Mouse (Mus musculus): ENCODE measurements around the gene Pld5. TPM values are rescaled to one million over a fixed set of nuclear protein-coding genes. Genes with fewer than 3 reads are reported as not detected.
A peak's percentile ranks its signal among the peaks of the same experiment; 100 is the strongest.

Gene Pld5
- polyA plus RNA-seq, 1 experiment from 2014 or later: 6.8 TPM

DNA sequence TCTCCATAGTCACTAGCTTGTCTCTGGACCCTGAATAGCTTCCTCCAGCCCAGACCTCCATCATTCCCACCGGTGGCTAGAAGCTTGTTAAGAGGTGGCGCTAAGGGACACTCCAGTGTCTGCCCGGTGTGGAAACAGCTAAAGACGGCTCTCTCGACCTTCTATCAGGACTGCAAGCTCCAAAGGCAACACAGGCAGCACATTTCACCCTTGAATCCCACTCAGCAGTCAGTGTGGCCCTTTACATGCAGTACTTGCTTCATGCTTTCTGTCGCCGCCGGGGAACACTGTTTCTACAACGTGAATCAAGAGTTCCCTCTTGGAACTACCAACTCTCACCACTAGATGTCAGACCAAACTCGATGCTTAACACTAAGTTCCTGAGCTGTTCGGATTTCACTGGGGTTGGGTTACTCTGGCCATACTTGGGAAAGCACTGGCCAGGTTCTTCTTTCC, 338.8 kb downstream of the Pld5 start:
- no peaks in the 10 kb centered on the region for H3K9me3 ChIP-seq
- H3K27ac ChIP-seq (replicated peaks): no peak overlapping the region
- H3K4me2 ChIP-seq: peak overlapping the region; percentile 49
- 0 out of 2 replicates have a peak, but pooled peaks cover 3% of the 10 kb centered on the region for H3K4me1 ChIP-seq (replicated peaks)
- peak overlapping the region; percentile 30; the same call in 1 of the 2 replicates for H3K9ac ChIP-seq
- no peaks in the 10 kb centered on the region for H3K36me3 ChIP-seq
- no peaks in the 10 kb centered on the region for H3K27me3 ChIP-seq
- 0 out of 2 replicates have a peak overlapping the region, but pooled peaks have one; percentile 6 for H3K4me3 ChIP-seq
- 11% methylated on average over 11 of the region's 11 CpGs for WGBS
- ATAC-seq (ENCODE audit: low FRiP score, low read depth): peak; percentile 88

DNA sequence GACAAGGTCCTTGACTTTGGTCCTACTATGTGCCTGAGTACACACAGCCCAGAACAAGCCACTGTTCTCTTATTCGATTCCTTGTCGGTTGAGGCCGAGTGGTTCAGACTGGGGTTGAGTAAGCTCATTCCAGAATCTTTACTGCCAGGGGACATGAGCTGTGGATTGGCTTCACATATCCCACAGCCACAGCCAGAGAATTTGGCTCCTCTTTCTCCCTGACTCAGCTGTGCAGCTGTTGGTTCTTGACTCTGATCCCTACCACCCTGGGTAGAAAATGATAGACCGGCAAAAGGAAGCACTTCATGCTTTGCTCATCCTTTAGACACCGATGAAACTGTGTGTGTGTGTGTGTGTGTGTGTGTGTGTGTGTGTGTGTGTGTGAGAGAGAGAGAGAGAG, 343.7 kb downstream of the Pld5 start:
- no peaks in the 10 kb centered on the region for H3K36me3 ChIP-seq
- 93% methylated on average over 5 of the region's 5 CpGs for WGBS
- H3K9ac ChIP-seq: no peak overlapping the region
- no peak for ATAC-seq (ENCODE audit: low FRiP score, low read depth)
- 0 out of 2 replicates have a peak, but pooled peaks cover 3% of the 10 kb centered on the region for H3K4me1 ChIP-seq (replicated peaks)
- no peak overlapping the region for H3K4me2 ChIP-seq
- H3K4me3 ChIP-seq: no peak overlapping the region
- H3K27me3 ChIP-seq: no peaks in the 10 kb centered on the region
- no peak overlapping the region for H3K27ac ChIP-seq (replicated peaks)
- H3K9me3 ChIP-seq: no peaks in the 10 kb centered on the region

GRCm38 (mm10) chr1:175923848-175924787, 351.0 kb downstream of the Pld5 start:
- H3K4me3 ChIP-seq: no peak overlapping the region
- no peak overlapping the region for H3K27ac ChIP-seq (replicated peaks)
- no peak overlapping the region for H3K4me2 ChIP-seq
- no peaks in the 10 kb centered on the region for H3K27me3 ChIP-seq
- ATAC-seq (ENCODE audit: low FRiP score, low read depth): peak; percentile 79; the same call in 1 of the 2 replicates
- no peaks in the 10 kb centered on the region for H3K9me3 ChIP-seq
- 50% methylated on average over 7 of the region's 7 CpGs for WGBS
- no peaks in the 10 kb centered on the region for H3K4me1 ChIP-seq (replicated peaks)
- H3K9ac ChIP-seq: no peak overlapping the region
- H3K36me3 ChIP-seq: no peaks in the 10 kb centered on the region

DNA sequence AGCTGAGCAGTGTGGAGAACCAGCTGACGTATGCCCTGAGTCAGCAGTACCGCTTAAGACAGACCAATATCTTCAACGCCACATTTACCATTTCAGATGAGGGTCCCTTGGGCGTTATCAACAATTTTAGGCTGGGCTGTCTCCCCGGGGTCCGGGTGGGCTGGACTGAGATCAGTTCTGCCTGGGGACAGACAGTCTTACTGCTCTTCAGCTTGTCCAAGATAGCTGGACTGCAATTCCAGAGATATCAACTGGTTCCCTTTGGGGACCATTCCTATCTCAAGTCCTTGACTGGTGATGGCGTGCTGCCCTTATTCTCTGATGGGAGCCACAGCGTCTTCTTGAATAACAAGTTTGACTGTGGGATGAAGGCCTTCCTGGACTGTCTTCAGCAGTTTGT, 354.0 kb downstream of the Pld5 start:
- Histone ChIP-seq H3K4me3 (no peak overlapping the region), H3K27ac (replicated peaks) (no peak overlapping the region), H3K9me3 (no peaks in the 10 kb centered on the region), H3K4me2 (no peak overlapping the region), H3K9ac (no peak overlapping the region), H3K27me3 (no peaks in the 10 kb centered on the region), H3K4me1 (replicated peaks) (no peaks in the 10 kb centered on the region), H3K36me3 (no peaks in the 10 kb centered on the region)
- WGBS: 96% methylated on average over 8 of the region's 8 CpGs
- no peak for ATAC-seq (ENCODE audit: low FRiP score, low read depth)

DNA sequence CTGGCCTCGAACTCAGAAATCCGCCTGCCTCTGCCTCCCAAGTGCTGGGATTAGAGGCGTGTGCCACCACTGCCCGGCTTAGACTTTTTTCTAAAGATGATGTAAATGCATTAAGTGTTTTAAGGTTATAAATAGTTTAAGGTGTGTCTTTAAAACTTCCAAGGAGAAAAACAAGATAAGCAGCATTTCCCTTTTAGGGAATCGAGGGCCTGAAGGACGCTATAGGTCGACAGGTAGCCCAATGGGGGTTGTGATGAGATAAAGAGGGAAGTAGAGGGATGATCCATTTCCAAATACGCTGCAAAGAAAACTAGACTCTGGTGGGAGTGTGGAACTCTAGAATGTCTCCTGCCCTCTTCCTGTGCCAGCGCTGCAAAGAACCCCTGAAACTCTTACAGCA, 355.1 kb downstream of the Pld5 start, which contains the start of gene Gm38100:
Gene Gm38100 (plus strand): TSS at position 301 of the 400 bp plus-strand sequence.
- no peaks in the 10 kb centered on the region for H3K27me3 ChIP-seq
- WGBS: 92% methylated on average over 9 of the region's 9 CpGs

GRCm38 (mm10) chr1:175913728-175914303, 361.3 kb downstream of the Pld5 start:
- Histone ChIP-seq H3K4me3 (no peak overlapping the region), H3K27ac (replicated peaks) (no peak overlapping the region), H3K9ac (no peak overlapping the region), H3K9me3 (no peaks in the 10 kb centered on the region), H3K4me2 (no peak overlapping the region), H3K27me3 (no peaks in the 10 kb centered on the region), H3K4me1 (replicated peaks) (no peaks in the 10 kb centered on the region), H3K36me3 (no peaks in the 10 kb centered on the region)
- WGBS: 67% methylated on average over 5 of the region's 5 CpGs
- no peak for ATAC-seq (ENCODE audit: low FRiP score, low read depth)

More for the DNA sequence above, 355.1 kb downstream of the Pld5 start, which contains the start of gene Gm38100:
- H3K4me3 ChIP-seq: no peak within 1 kb of the TSS
- H3K9me3 ChIP-seq: no peaks in the 10 kb centered on the region
- ATAC-seq (ENCODE audit: low FRiP score, low read depth): no peak
- no peak within 1 kb of the TSS for H3K9ac ChIP-seq
- H3K4me2 ChIP-seq: no peak within 1 kb of the TSS
- H3K36me3 ChIP-seq: no peaks in the 10 kb centered on the region
- no peaks in the 10 kb centered on the region for H3K4me1 ChIP-seq (replicated peaks)
- H3K27ac ChIP-seq (replicated peaks): no peak within 1 kb of the TSS
